Mouse (Mus musculus): ENCODE data around the gene Trpm8.

DNA sequence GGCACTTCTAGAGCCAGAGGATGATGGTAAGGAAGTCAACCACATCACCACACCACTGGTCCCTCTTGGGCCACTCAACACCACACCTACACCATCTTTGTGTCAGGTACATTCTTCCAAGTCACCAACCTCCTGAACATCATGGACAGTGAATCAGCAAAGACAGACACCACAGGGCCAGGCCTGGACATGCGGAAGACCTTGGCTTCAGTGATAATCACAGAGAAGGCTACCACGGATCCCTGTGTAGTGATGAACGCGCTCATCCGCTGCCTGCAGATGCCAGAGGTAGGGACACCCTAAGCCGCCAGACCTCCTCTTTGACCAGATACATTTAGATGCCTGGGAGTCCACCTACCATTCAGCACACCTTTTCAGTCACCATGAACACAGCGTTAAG, 49.3 kb upstream of the Trpm8 start:
- TF ChIP-seq CTCF (conservative IDR thresholded peaks at IDR 0.05; ENCODE audit: low read length) (no peak), NANOG (IDR thresholded peaks at IDR 0.05; ENCODE audit: borderline replicate concordance, low read length) (no peak)

Data from E14TG2a.4 (cell line).